Mouse (Mus musculus) cerebellum, postnatal 36 days (tissue): ENCODE results near the gene Trpc5os.

Experiments used
- DNase-seq, 2 experiments: peaks; one replicate each; pipeline ENCODE4 v3.0.0; 2021 to 2022; ENCODE audit warnings: mixed read lengths in 2 of 2

Trpc5os gene

DNA sequence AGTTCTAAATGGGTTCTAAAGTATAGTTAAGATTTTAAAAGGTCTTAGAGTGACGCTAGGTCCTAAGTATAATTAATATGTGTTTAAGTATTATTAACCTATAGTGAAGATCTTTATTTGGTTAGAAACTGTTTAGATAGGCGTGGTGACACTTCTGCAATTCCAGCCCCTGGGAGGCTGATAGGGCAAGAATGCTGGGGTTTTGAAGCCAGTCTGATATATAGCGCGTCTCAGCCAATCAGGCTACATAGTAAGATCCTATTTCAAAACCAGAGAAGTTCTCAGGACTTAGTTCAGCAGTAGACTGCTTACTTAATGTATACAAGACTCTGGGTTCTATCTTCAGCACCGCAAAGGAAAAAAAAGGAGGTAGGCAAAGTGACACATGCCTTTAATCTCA, at the start of gene Trpc5os:
Trpc5os (plus strand) TSS at position 301 of the 400 bp plus-strand sequence.
- DNase-seq: no peak

DNA sequence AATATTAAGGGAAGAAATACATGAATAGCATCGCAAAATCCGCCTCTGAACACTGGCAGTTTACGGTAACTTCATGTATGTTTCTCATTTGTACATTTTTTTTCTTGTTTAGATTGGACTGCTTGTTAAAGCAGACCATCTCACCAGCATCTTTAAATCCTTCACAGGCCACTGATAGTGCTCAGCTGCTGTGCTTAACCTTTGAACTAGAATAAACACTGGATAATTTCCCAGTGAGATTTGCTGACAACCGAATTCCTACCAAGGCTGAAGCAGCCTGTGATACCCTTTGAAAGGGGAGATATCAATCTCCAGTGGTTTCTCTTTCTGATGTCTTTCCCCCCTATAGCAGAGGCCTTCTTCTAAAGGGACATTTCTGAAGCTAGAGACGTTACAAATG, 48.3 kb upstream of the Trpc5os start:
- no peak for DNase-seq

DNA sequence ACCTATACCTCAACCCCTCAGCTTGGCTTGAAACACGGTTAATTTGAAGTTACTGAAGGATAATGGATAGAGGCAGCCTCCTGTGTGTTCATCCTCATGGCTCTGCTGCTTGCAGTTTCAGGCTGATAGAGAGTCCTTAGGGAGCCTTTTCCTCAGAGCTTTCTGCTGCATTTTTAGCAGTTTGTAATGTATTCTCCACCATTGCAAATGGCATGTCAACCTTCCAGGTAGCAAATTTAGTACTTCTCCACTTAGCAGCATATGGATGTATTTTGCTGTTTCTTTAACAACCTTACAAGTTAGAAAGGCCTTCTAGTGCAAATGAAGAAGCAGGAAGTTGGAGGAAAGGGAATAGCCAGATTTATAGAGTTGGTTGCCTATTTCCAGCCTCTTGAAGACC, 36.1 kb upstream of the Trpc5os start:
- no peak for DNase-seq

DNA sequence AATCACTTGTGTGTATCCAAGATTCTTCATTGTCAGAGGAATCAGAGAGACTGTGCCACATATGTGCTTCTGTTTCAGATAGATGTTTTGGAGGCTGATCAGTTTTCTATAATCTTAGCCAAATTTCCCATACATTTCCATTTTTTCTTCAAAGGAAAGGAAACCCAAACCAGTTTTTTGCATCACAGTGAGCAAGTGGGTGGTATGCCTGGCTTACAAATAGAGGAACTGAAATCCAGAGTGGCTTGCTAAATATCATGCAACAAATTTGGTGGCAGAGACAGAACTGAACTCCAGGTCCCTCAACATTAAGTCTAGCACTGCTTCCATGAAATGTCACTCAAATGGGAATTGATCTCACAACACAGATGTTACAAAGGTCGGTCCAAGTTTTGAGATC, 35.3 kb upstream of the Trpc5os start:
- no peak for DNase-seq

DNA sequence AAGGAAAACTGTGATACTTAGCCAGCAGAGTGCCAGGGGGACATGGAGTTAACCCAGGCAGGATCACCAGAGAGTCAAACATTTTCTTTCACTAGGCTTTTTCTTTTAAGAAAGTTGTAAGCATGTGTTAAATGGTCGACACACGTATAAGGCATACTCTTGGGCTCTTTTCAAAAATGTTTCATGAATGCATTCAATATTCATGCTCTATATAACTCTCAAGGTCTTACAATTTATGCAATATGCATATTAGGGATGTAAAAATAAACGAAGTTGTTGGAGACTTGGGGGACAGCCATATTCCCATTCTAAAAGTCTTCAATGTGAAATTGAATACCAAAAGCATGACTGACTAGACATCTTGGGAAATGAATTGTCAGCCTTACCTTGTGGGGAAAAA, 32.5 kb upstream of the Trpc5os start:
- no peak for DNase-seq

DNA sequence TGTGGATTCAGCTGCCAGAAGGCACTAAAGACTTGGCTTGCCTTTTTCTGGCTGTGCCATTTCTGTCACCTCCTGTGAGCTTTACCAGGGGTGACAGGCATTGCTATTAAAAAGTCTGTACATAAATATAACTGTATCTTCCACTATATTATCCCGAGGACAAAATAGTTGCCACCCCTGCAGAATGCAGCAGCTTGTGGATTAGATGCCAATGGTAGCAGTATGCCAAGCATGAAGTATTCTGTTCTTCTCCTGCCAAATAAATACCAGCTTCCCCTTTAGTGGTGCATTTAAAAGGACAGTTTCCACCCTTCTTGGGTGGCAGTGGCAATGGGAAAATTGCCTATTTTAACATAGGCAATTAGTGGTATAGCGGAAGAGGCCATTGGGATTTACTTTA, 8.0 kb downstream of the Trpc5os start:
- DNase-seq: peak in 1 of 2 experiments; percentile 4

DNA sequence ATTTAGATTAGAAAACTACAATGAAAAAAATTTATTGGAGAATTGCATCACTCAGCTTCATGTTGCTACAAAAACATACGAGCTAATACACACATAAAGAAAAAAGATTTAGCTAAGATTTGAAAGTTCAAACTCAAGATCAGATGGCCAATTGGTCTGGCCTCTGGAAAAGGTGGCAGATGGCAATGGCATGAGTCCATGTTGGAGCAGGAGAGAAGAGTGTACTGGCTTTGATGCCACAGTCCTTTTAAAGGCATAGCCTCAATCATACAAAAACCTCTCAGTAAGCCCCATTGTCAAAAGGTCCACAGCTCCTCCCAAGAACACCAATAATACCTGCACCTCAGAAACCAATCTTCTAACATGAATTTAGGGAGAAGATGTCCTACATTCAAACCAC, 35.0 kb downstream of the Trpc5os start:
- DNase-seq: peak; percentile 50 to 59

DNA sequence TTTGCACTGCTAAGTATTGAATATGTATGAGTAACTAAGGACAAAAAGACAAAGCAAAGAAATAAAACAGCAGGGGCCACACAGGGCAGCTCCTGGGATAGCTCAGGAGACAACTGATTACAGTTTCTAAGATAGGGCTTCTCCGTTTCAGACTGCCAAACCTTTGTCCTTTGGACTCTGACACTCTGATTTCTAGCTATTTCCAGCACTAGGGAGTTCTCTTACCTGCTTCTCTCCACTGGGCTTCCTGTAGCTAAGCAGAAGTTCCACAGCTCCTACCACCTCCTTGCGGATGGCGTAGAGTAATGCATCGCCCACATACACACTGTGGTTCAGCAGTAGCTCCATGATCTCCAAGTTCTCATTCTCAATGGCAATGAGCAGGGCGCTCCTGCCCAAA, 66.9 kb downstream of the Trpc5os start:
- DNase-seq: no peak

DNA sequence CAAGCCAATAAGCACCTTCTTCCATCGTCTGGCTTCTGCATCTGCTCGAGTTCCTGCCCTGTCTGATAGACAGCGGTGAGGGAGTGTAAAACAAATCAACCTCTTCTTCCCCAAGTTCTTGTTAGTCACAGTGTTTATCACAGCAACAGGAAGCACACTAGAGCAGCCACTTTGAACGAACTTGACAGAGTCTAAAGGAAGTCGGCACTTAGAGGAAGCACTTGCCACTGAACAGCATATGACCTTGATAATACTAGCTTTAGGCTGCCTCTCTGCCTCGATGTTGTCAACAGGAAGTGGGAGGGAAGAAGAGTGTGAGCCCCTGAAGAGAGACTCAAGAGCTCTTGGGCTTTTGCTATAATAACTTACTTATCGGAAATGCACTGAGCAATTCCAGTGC, 69.7 kb downstream of the Trpc5os start:
- DNase-seq: no peak
